Mouse (Mus musculus) CH12.LX (cell line): ENCODE data around the gene Ugt1a10.

Source experiments
- CHD2 ChIP-seq: IDR thresholded peaks from 2 replicates; pipeline ENCODE4 v1.6.1; 2011; ENCODE audit warnings: low read length, improper control_type of control experiment
- CTCF ChIP-seq, 2 experiments: IDR thresholded peaks in 1 of 2; conservative IDR thresholded peaks in 1 of 2; 2 replicates each; pipeline ENCODE4 v1.5.1; 2011 to 2012; ENCODE audit warnings: low read depth in 2 of 2, low read length in 2 of 2, improper control_type of control experiment in 1 of 2, inconsistent platforms in 1 of 2, mild to moderate bottlenecking in 1 of 2, moderate library complexity in 1 of 2
- EP300 ChIP-seq: IDR thresholded peaks from 2 replicates; pipeline ENCODE4 v1.6.1; 2011; ENCODE audit warnings: low read length, improper control_type of control experiment
- GABPA ChIP-seq: IDR thresholded peaks from 2 replicates; pipeline ENCODE4 v1.6.1; 2012; ENCODE audit warnings: low read depth, low read length, improper control_type of control experiment, inconsistent platforms; ENCODE audit not compliant: insufficient replicate concordance
- HCFC1 ChIP-seq: IDR thresholded peaks from 2 replicates; pipeline ENCODE4 v1.6.1; 2012; ENCODE audit warnings: low read depth, mild to moderate bottlenecking, inconsistent platforms, low read length, improper control_type of control experiment
- MAX ChIP-seq: IDR thresholded peaks from 2 replicates; pipeline ENCODE4 v1.6.1; 2011; ENCODE audit warnings: low read length, improper control_type of control experiment
- MAZ ChIP-seq: IDR thresholded peaks from 2 replicates; pipeline ENCODE4 v1.6.1; 2012; ENCODE audit warnings: low read depth, mild to moderate bottlenecking, inconsistent platforms, low read length, improper control_type of control experiment, moderate library complexity
- NELFE ChIP-seq: IDR thresholded peaks from 2 replicates; pipeline ENCODE4 v1.6.1; 2011; ENCODE audit warnings: low read depth, low read length, improper control_type of control experiment
- NRF1 ChIP-seq: IDR thresholded peaks from 2 replicates; pipeline ENCODE4 v1.6.1; 2014; ENCODE audit warnings: low read depth, mild to moderate bottlenecking, inconsistent platforms, low read length, improper control_type of control experiment, moderate library complexity
- POLR2A ChIP-seq: IDR thresholded peaks from 2 replicates; pipeline ENCODE4 v1.6.1; 2011; ENCODE audit warnings: low read depth, mild to moderate bottlenecking, improper control_type of control experiment, low read length
- POLR2AphosphoS2 ChIP-seq: IDR thresholded peaks from 2 replicates; pipeline ENCODE4 v1.6.1; 2011; ENCODE audit warnings: low read depth, low read length, improper control_type of control experiment
- RAD21 ChIP-seq: IDR thresholded peaks from 2 replicates; pipeline ENCODE4 v1.6.1; 2011; ENCODE audit warnings: low read depth, mild to moderate bottlenecking, low read length, improper control_type of control experiment, moderate library complexity
- SIN3A ChIP-seq: IDR thresholded peaks from 2 replicates; pipeline ENCODE4 v1.6.1; 2012; ENCODE audit warnings: low read length, improper control_type of control experiment, inconsistent platforms
- TBP ChIP-seq: conservative IDR thresholded peaks from 2 replicates; pipeline ENCODE4 v1.6.1; 2011; ENCODE audit warnings: low read depth, low read length, improper control_type of control experiment

- no peak for TF ChIP-seq EP300
- no peak for TF ChIP-seq HCFC1
- no peak for TF ChIP-seq CTCF (conservative IDR thresholded peaks at IDR 0.05 in 1 of 2, IDR thresholded peaks at IDR 0.05 in 1 of 2; ENCODE audit: low read depth in 2 of 2, low read length in 2 of 2)
- TF ChIP-seq RAD21, result no peak
- TF ChIP-seq TBP, result no peak
- no peak for TF ChIP-seq MAX
- no peak for TF ChIP-seq SIN3A
- no peak for TF ChIP-seq POLR2A
- TF ChIP-seq MAZ, result no peak
- no peak for TF ChIP-seq NRF1
- TF ChIP-seq POLR2AphosphoS2, result no peak
- TF ChIP-seq GABPA, result no peak
- no peak for TF ChIP-seq NELFE
- no peak for TF ChIP-seq CHD2
Observed at GRCm38 (mm10) chr1:88266123-88266522, 210.9 kb downstream of the Ugt1a10 start.
